Mouse (Mus musculus) G1E (cell line): ENCODE data around the gene Ulk4.

Experiments
- CTCF ChIP-seq: IDR thresholded peaks from 2 replicates; pipeline ENCODE4 v1.5.1; 2012; ENCODE audit warnings: low read depth, low read length, inconsistent platforms, mixed read lengths
- GATA1 ChIP-seq: IDR thresholded peaks from 2 replicates; pipeline ENCODE4 v1.6.1; 2012; ENCODE audit warnings: borderline replicate concordance, low read length, inconsistent platforms, mixed read lengths
- GATA2 ChIP-seq: IDR thresholded peaks from 2 replicates; pipeline ENCODE4 v1.6.1; 2012; ENCODE audit warnings: low read depth, low read length, inconsistent platforms, borderline replicate concordance
- POLR2AphosphoS5 ChIP-seq: IDR thresholded peaks from 2 replicates; pipeline ENCODE4 v1.6.1; 2012; ENCODE audit warnings: low read depth, low read length, inconsistent platforms; ENCODE audit not compliant: insufficient replicate concordance
- TAL1 ChIP-seq: conservative IDR thresholded peaks from 2 replicates; pipeline ENCODE4 v1.6.1; 2012; ENCODE audit warnings: low read depth, low read length, inconsistent platforms, mixed read lengths

- no peak for TF ChIP-seq CTCF
- no peak for TF ChIP-seq POLR2AphosphoS5
- no peak for TF ChIP-seq TAL1
- TF ChIP-seq GATA1, result no peak
- TF ChIP-seq GATA2, result no peak
These were observed 278.3 kb downstream of the Ulk4 start for GRCm38 (mm10) chr9:120998696-120999095.
